Mouse (Mus musculus): ENCODE measurements around the gene Psmg4. TPM values are rescaled to one million over a fixed set of nuclear protein-coding genes. Genes with fewer than 3 reads are reported as not detected.

The Psmg4 gene
- polyA plus RNA-seq, 1 experiment from 2014 or later = 123 TPM

DNA sequence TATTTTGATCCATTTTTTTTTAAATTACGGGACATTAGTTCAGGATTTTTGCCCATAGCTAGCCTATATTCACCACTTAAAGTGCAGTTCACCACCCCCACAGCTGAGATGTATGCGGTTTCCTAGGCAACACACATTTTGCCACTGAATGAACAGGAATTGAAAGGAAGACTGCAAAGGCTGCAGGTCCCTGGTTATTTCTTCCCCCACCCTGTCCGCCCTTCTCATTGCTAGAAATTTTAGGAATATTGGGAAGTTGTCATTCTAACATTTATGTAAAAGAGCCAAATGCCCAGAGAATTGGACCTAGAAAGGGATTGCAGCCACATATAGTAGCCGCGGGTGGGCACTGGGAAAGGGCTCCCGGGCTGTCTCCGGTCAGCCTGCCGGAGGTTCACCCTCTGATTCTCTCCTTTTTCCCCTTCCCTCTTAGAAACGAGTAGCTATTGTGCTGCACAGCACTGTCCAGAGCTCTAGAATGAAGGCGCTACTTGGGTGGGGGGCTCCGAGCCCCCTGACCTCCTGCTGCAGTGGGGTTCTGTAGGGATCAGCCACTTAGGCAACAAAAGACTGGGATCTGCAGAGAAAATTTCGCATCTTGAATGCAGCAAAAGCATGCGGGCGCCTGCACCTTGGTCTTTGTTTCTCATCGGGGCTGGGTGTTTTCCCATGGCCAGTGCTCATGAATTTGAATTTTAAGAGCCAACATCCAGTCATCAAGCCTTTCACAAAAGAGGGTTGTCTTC is 29.3 kb upstream of the Psmg4 start:
- DNase-seq (ENCODE audit: low spot score) (peak; percentile 83), ATAC-seq (replicated peaks; ENCODE audit: low FRiP score) (peak; percentile 34)
- Histone ChIP-seq H3K4me2 (ENCODE audit: low read depth, low read length, severe bottlenecking) (peak overlapping the region; percentile 80), H3K4me1 (replicated peaks; ENCODE audit: control insufficient read depth, insufficient read depth, low read length) (peaks cover 14% of the 10 kb centered on the region), H3K36me3 (ENCODE audit: control insufficient read depth, insufficient read depth, low read length) (peaks cover 2% of the 10 kb centered on the region; the same call in 1 of the 2 replicates), H3K27ac (ENCODE audit: low read depth, low read length) (peak overlapping the region; percentile 100), H3K27me3 (ENCODE audit: control insufficient read depth, insufficient read depth, low read length) (no peaks in the 10 kb centered on the region), H3K9me3 (ENCODE audit: control insufficient read depth, low read length) (no peaks in the 10 kb centered on the region), H3K4me3 (ENCODE audit: low read depth, low read length) (peak overlapping the region; percentile 93), H3K9ac (ENCODE audit: low read length) (peak overlapping the region; percentile 80)
- 1% methylated on average over 15 of the region's 15 CpGs for WGBS

DNA sequence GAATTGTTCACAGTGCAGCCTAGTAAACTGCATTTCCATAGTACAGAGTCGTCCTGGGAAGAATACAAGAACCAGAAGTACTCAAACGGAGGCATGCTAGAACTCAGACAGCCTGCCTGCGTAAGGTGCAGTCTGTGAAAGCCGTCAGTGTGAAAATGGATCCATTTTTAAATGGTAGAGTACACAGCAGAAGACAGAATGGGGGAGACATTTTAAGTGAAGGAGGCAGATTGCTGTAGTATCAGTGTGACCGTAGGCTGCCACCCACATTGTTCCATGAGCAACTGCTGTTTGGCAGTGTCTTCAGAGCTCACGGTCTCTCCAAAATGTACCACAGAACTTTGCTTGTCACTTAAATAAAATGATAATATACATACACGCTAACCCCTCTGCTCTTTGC is 28.5 kb upstream of the Psmg4 start:
- Histone ChIP-seq H3K9ac (ENCODE audit: low read length) (peak overlapping the region; percentile 80), H3K9me3 (ENCODE audit: control insufficient read depth, low read length) (no peaks in the 10 kb centered on the region), H3K4me1 (replicated peaks; ENCODE audit: control insufficient read depth, insufficient read depth, low read length) (peaks cover 14% of the 10 kb centered on the region), H3K36me3 (ENCODE audit: control insufficient read depth, insufficient read depth, low read length) (no peaks in the 10 kb centered on the region), H3K27ac (ENCODE audit: low read depth, low read length) (peak overlapping the region; percentile 100), H3K4me2 (ENCODE audit: low read depth, low read length, severe bottlenecking) (peak overlapping the region; percentile 80; the same call in 1 of the 2 replicates), H3K4me3 (ENCODE audit: low read depth, low read length) (peak overlapping the region; percentile 93; the same call in 1 of the 2 replicates), H3K27me3 (ENCODE audit: control insufficient read depth, insufficient read depth, low read length) (no peaks in the 10 kb centered on the region)
- DNase-seq (ENCODE audit: low spot score) (no peak), ATAC-seq (replicated peaks; ENCODE audit: low FRiP score) (no peak)
- whole genome bisulfite sequencing = 18% methylated on average over 7 of the region's 7 CpGs

DNA sequence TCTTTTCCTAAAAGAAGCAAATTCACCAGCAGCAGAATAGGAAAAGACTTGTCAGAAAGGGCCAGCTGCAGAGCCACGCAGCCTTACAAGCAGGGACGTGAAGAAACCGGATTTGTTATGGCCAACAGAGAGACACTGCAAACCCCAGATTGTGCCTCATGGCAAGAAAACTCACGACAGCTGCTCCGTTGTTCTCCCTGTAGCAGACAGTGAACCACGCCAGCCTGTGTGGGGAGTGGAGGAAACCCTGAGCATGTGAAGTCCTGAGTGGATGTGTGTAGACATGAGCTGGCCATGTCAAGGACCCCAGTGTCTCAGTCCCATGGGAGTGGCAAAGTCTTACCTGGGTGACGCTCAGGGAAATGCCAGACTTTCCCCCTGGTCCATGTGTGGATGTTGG is 26.2 kb upstream of the Psmg4 start:
- H3K27me3 ChIP-seq (ENCODE audit: control insufficient read depth, insufficient read depth, low read length) = no peaks in the 10 kb centered on the region
- H3K4me2 ChIP-seq (ENCODE audit: low read depth, low read length, severe bottlenecking) = no peak overlapping the region
- no peak overlapping the region for H3K4me3 ChIP-seq (ENCODE audit: low read depth, low read length)
- no peaks in the 10 kb centered on the region for H3K9me3 ChIP-seq (ENCODE audit: control insufficient read depth, low read length)
- WGBS = 76% methylated on average over 7 of the region's 7 CpGs
- no peaks in the 10 kb centered on the region for H3K36me3 ChIP-seq (ENCODE audit: control insufficient read depth, insufficient read depth, low read length)
- H3K4me1 ChIP-seq (replicated peaks; ENCODE audit: control insufficient read depth, insufficient read depth, low read length) = peaks cover 12% of the 10 kb centered on the region
- no peak overlapping the region for H3K9ac ChIP-seq (ENCODE audit: low read length)
- H3K27ac ChIP-seq (ENCODE audit: low read depth, low read length) = no peak overlapping the region
- no peak for ATAC-seq (replicated peaks; ENCODE audit: low FRiP score)
- DNase-seq (ENCODE audit: low spot score) = no peak

DNA sequence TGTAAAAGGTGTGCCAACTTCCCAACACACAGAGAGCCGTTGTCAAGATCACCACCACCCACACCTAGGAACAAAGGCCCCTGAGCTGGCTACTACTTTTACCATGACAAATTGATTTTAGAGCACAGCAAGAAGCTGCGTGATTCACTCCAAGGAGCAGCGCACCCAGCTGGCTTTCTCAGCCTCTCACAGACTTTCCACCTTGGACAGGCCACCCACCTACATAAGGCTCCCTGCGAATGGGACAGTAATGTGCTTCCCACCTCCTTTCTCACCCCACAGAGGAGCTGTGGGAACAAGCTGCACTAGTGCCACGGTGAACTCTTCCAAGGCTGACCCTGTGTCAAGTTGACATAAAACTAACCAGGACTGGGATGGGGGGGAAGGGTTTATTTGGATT is 19.4 kb upstream of the Psmg4 start:
- DNase-seq (ENCODE audit: low spot score) = no peak
- Histone ChIP-seq H3K4me3 (ENCODE audit: low read depth, low read length) (no peak overlapping the region), H3K36me3 (ENCODE audit: control insufficient read depth, insufficient read depth, low read length) (no peaks in the 10 kb centered on the region), H3K4me1 (replicated peaks; ENCODE audit: control insufficient read depth, insufficient read depth, low read length) (peaks cover 8% of the 10 kb centered on the region), H3K27me3 (ENCODE audit: control insufficient read depth, insufficient read depth, low read length) (no peaks in the 10 kb centered on the region), H3K4me2 (ENCODE audit: low read depth, low read length, severe bottlenecking) (no peak overlapping the region), H3K27ac (ENCODE audit: low read depth, low read length) (no peak overlapping the region), H3K9me3 (ENCODE audit: control insufficient read depth, low read length) (no peaks in the 10 kb centered on the region), H3K9ac (ENCODE audit: low read length) (no peak overlapping the region)
- ATAC-seq (replicated peaks; ENCODE audit: low FRiP score) = no peak
- 75% methylated on average over 5 of the region's 5 CpGs for WGBS

DNA sequence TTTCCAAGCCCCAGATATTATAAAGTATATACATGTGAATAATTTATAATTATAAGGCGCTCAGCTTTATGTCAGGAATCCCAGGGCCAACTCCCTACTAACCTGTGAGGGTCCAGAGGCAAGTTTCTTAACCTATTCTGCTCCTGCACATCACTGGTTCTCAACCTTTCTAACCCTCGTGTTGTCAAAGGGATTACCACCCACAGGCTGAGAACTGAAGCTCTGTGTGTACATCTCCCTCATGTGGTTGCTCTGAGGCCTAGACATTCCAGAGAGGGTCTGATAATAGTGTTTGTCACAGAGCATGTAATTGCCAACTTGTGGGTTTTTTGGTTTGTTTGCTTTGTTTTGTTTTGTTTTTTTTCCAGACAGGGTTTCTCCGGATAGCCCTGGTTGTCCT is 15.8 kb upstream of the Psmg4 start:
- Histone ChIP-seq H3K36me3 (ENCODE audit: control insufficient read depth, insufficient read depth, low read length) (no peaks in the 10 kb centered on the region), H3K4me3 (ENCODE audit: low read depth, low read length) (no peak overlapping the region), H3K27me3 (ENCODE audit: control insufficient read depth, insufficient read depth, low read length) (no peaks in the 10 kb centered on the region), H3K9me3 (ENCODE audit: control insufficient read depth, low read length) (no peaks in the 10 kb centered on the region), H3K27ac (ENCODE audit: low read depth, low read length) (no peak overlapping the region), H3K9ac (ENCODE audit: low read length) (no peak overlapping the region), H3K4me2 (ENCODE audit: low read depth, low read length, severe bottlenecking) (no peak overlapping the region), H3K4me1 (replicated peaks; ENCODE audit: control insufficient read depth, insufficient read depth, low read length) (peaks cover 23% of the 10 kb centered on the region)
- no peak for ATAC-seq (replicated peaks; ENCODE audit: low FRiP score)
- no peak for DNase-seq (ENCODE audit: low spot score)
- 60% methylated on average over 3 of the region's 3 CpGs for WGBS

DNA sequence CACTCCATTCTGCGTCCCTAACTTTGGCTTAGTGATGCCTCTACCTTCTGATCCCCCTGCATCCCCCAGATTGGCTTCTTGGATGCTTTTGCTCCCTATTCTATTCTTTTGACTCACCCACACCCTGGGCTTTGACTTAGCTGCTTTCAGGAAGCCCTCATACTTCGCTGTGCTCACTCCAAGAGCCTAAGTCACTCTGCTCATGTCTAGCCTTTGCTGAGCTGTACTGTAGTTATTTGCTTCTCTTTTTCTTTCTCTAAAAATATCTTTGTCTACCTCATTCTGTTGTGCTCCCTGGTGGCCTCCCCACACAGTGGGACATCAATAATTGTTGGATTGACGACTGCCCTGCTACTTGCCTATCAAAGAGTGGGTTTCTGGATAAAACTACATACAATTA is 14.6 kb upstream of the Psmg4 start:
- peak overlapping the region; percentile 66 for H3K9ac ChIP-seq (ENCODE audit: low read length)
- H3K4me1 ChIP-seq (replicated peaks; ENCODE audit: control insufficient read depth, insufficient read depth, low read length) = peaks cover 25% of the 10 kb centered on the region
- H3K4me3 ChIP-seq (ENCODE audit: low read depth, low read length) = no peak overlapping the region
- DNase-seq (ENCODE audit: low spot score) (no peak), ATAC-seq (replicated peaks; ENCODE audit: low FRiP score) (no peak; the same call in 1 of the 2 replicates)
- no peaks in the 10 kb centered on the region for H3K9me3 ChIP-seq (ENCODE audit: control insufficient read depth, low read length)
- no peaks in the 10 kb centered on the region for H3K36me3 ChIP-seq (ENCODE audit: control insufficient read depth, insufficient read depth, low read length)
- 38% methylated on average over 3 of the region's 3 CpGs for WGBS
- H3K4me2 ChIP-seq (ENCODE audit: low read depth, low read length, severe bottlenecking) = peak overlapping the region; percentile 63
- peak overlapping the region; percentile 100 for H3K27ac ChIP-seq (ENCODE audit: low read depth, low read length)
- no peaks in the 10 kb centered on the region for H3K27me3 ChIP-seq (ENCODE audit: control insufficient read depth, insufficient read depth, low read length)

DNA sequence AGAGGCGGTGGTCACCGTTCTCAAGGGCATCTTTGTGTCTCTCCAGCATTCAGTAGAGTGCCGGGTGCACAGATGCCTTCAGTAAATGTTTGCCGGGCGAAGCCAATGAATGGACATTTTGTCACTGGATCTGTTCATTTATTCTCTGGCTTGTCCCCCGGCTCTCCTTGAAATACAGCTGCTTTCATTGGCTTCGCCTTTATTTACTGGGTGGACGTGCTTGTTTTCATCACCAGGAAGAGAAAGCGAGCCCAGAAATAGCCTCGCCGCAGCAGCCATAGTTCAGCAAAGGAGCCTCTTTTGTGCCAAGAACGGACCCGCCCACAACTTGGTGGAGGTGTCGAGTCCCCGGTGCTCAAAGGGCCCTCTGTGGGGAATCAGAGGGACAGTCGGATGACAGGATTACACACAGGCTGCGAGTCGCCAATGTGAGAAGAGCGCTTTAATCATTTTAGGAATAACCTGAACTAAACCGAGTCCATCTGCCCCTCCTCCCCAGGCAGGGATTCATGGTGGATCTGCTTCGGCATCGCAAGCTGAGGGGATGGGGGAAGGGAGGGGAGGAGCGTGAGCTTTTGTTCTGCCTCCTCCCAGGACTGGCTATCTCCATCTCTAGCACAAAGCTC is 13.9 kb upstream of the Psmg4 start:
- peak overlapping the region; percentile 63 for H3K4me2 ChIP-seq (ENCODE audit: low read depth, low read length, severe bottlenecking)
- peaks cover 25% of the 10 kb centered on the region for H3K4me1 ChIP-seq (replicated peaks; ENCODE audit: control insufficient read depth, insufficient read depth, low read length)
- under 1% methylated on average over 23 of the region's 23 CpGs for WGBS
- ATAC-seq (replicated peaks; ENCODE audit: low FRiP score) = peak; percentile 90
- H3K27ac ChIP-seq (ENCODE audit: low read depth, low read length) = peak overlapping the region; percentile 100
- H3K9ac ChIP-seq (ENCODE audit: low read length) = peak overlapping the region; percentile 66
- peak; percentile 90 for DNase-seq (ENCODE audit: low spot score)
- H3K4me3 ChIP-seq (ENCODE audit: low read depth, low read length) = peak overlapping the region; percentile 27
- H3K27me3 ChIP-seq (ENCODE audit: control insufficient read depth, insufficient read depth, low read length) = no peaks in the 10 kb centered on the region
- no peaks in the 10 kb centered on the region for H3K36me3 ChIP-seq (ENCODE audit: control insufficient read depth, insufficient read depth, low read length)
- H3K9me3 ChIP-seq (ENCODE audit: control insufficient read depth, low read length) = no peaks in the 10 kb centered on the region

DNA sequence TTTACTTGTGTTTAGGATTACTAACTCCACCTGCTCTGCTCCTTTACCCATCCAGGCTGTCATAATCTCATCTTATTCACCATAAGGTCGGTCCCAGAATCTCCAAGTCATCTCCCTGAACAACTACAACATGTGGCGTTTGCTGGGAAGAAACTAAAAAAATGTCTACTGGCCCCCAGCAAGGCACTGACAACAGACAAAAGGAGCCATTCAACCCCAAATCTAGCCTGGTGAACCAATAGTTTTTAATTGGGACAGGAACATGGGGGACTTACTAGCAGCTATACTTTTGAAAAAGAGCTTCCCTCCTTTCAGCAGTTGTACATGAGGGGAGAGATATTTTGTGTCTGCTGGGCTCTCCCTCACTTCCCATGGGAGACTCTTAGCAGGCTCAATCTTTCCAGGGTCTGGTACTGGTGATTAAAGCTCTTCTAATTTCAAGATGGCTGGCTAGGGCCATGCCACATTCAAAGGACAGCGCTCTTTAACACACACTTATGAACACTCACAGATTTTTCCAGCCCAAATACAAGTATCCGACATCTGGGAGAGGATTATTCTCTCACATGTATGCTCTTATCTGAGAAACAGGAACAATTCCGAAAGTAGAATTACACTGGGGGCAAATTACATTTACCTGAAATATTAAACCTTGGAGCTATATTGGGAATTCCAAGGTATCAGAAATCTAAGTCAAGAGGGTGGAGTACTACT is 13.1 kb upstream of the Psmg4 start:
- Histone ChIP-seq H3K4me2 (ENCODE audit: low read depth, low read length, severe bottlenecking) (peak overlapping the region; percentile 63), H3K4me1 (replicated peaks; ENCODE audit: control insufficient read depth, insufficient read depth, low read length) (peaks cover 30% of the 10 kb centered on the region), H3K9ac (ENCODE audit: low read length) (peak overlapping the region; percentile 66), H3K9me3 (ENCODE audit: control insufficient read depth, low read length) (no peaks in the 10 kb centered on the region), H3K4me3 (ENCODE audit: low read depth, low read length) (peak overlapping the region; percentile 27), H3K27me3 (ENCODE audit: control insufficient read depth, insufficient read depth, low read length) (no peaks in the 10 kb centered on the region), H3K27ac (ENCODE audit: low read depth, low read length) (peak overlapping the region; percentile 100), H3K36me3 (ENCODE audit: control insufficient read depth, insufficient read depth, low read length) (no peaks in the 10 kb centered on the region)
- ATAC-seq (replicated peaks; ENCODE audit: low FRiP score) (no peak), DNase-seq (ENCODE audit: low spot score) (no peak)
- WGBS = 41% methylated on average over 5 of the region's 5 CpGs

All from forebrain, embryonic 11.5 days (tissue).